Mouse (Mus musculus) forebrain, embryonic 15.5 days (tissue): ENCODE data around the gene Cdk14. TPM values are rescaled to one million over a fixed set of nuclear protein-coding genes. Genes with fewer than 3 reads are reported as not detected.

Source experiments
- ATAC-seq: fragments of 200-750 bp; cut with Nextera tagmentation; replicated peaks from 2 replicates; pipeline ENCODE4 v1.8.0; 2017; ENCODE audit warnings: mild to moderate bottlenecking, moderate TSS enrichment, moderate library complexity
- H3K27ac ChIP-seq: fragments of 300-500 bp; sonication (generic); replicated peaks from 2 replicates; pipeline ENCODE4 v1.5.1; 2015; ENCODE audit warnings: mild to moderate bottlenecking, inconsistent platforms
- H3K27me3 ChIP-seq: fragments of 300-500 bp; sonication (generic); 2 replicates; pipeline ENCODE4 v1.6.1; 2015; ENCODE audit warnings: inconsistent platforms
- H3K36me3 ChIP-seq: fragments of 300-500 bp; sonication (generic); 2 replicates; pipeline ENCODE4 v1.6.1; 2015; ENCODE audit warnings: mild to moderate bottlenecking, inconsistent platforms
- H3K4me1 ChIP-seq: fragments of 300-500 bp; sonication (generic); 2 replicates; pipeline ENCODE4 v1.6.1; 2015; ENCODE audit warnings: inconsistent platforms
- H3K4me2 ChIP-seq: fragments of 300-500 bp; sonication (generic); replicated peaks from 2 replicates; pipeline ENCODE4 v1.6.1; 2015; ENCODE audit warnings: mild to moderate bottlenecking, inconsistent platforms
- H3K4me3 ChIP-seq: fragments of 300-500 bp; sonication (generic); 2 replicates; pipeline ENCODE4 v1.5.1; 2015; ENCODE audit warnings: mild to moderate bottlenecking, inconsistent platforms
- H3K9ac ChIP-seq: fragments of 300-500 bp; sonication (generic); replicated peaks from 2 replicates; pipeline ENCODE4 v1.6.1; 2015; ENCODE audit warnings: mild to moderate bottlenecking, inconsistent platforms
- H3K9me3 ChIP-seq: fragments of 300-500 bp; sonication (generic); 2 replicates; pipeline ENCODE4 v1.6.1; 2016; ENCODE audit warnings: inconsistent platforms
- WGBS: fragments of 180-500 bp; shearing (Covaris S2); methylation state at CpG from one replicate; pipeline ENCODE4 v1.1.7; 2015; ENCODE audit warnings: mixed read lengths; 5-methylcytosine and 5-hydroxymethylcytosine counted together
- microRNA-seq: library from miRNA; unstranded; fragments of <30 nt; microRNA quantifications from one replicate; pipeline ENCODE4, GENCODE M21; 2016
- polyA plus RNA-seq: library from polyadenylated mRNA; unstranded; fragments of >200 nt; fragmentation: Nextera tagmentation; extraction: Ambion mirVana; gene quantifications from 2 replicates; pipeline ENCODE4 v1.2.1, GENCODE M21; 2015

The Cdk14 gene
- polyA plus RNA-seq, 1 experiment from 2014 or later: 34.4 TPM

- Histone ChIP-seq H3K4me3 (peak overlapping the region; percentile 82), H3K36me3 (no peaks in the 10 kb centered on the region), H3K4me2 (peak overlapping the region; percentile 96), H3K27ac (peak overlapping the region; percentile 94), H3K4me1 (peaks cover 33% of the 10 kb centered on the region), H3K9ac (peak overlapping the region; percentile 81), H3K9me3 (no peaks in the 10 kb centered on the region), H3K27me3 (no peaks in the 10 kb centered on the region)
- ATAC-seq: no peak; the same call in 1 of the 2 replicates
- WGBS: under 1% methylated on average over 23 of the region's 23 CpGs
Measured at GRCm38 (mm10) chr5:4758331-4759080, 661.6 kb downstream of the Cdk14 start.

- WGBS: 0% methylated on average over 25 of the region's 33 CpGs
- peak; percentile 95 for ATAC-seq
Measured at GRCm38 (mm10) chr5:4757902-4758301, 662.2 kb downstream of the Cdk14 start, which contains the start of gene Fzd1. TSS of gene Fzd1 (minus strand) at chr5:4758035.

GRCm38 (mm10) chr5:4756871-4757711 lies 663.0 kb downstream of the Cdk14 start:
- Histone ChIP-seq H3K27me3 (no peaks in the 10 kb centered on the region), H3K9me3 (no peaks in the 10 kb centered on the region), H3K27ac (peak overlapping the region; percentile 94), H3K36me3 (no peaks in the 10 kb centered on the region), H3K9ac (peak overlapping the region; percentile 81), H3K4me1 (peaks cover 33% of the 10 kb centered on the region), H3K4me3 (peak overlapping the region; percentile 82), H3K4me2 (peak overlapping the region; percentile 96)
- WGBS: under 1% methylated on average over 80 of the region's 80 CpGs
- ATAC-seq: peak; percentile 53

More at GRCm38 (mm10) chr5:4757902-4758301, 662.2 kb downstream of the Cdk14 start, which contains the start of gene Fzd1:
- Histone ChIP-seq H3K9me3 (no peaks in the 10 kb centered on the region), H3K4me1 (peaks cover 33% of the 10 kb centered on the region), H3K4me2 (peak within 1 kb of the TSS; percentile 96), H3K27me3 (no peaks in the 10 kb centered on the region), H3K27ac (peak within 1 kb of the TSS; percentile 94), H3K36me3 (no peaks in the 10 kb centered on the region), H3K9ac (peak within 1 kb of the TSS; percentile 81), H3K4me3 (peak within 1 kb of the TSS; percentile 82)

GRCm38 (mm10) chr5:4756001-4756681 lies 664.0 kb downstream of the Cdk14 start:
- Histone ChIP-seq H3K4me2 (peak overlapping the region; percentile 96), H3K9ac (peak overlapping the region; percentile 81), H3K36me3 (no peaks in the 10 kb centered on the region), H3K9me3 (no peaks in the 10 kb centered on the region), H3K27ac (peak overlapping the region; percentile 94), H3K27me3 (no peaks in the 10 kb centered on the region), H3K4me3 (peak overlapping the region; percentile 82), H3K4me1 (peaks cover 33% of the 10 kb centered on the region)
- peak; percentile 11 for ATAC-seq
- WGBS: 3% methylated on average over 43 of the region's 43 CpGs

- H3K27ac ChIP-seq: no peak overlapping the region
- no peaks in the 10 kb centered on the region for H3K36me3 ChIP-seq
- H3K4me1 ChIP-seq: peaks cover 33% of the 10 kb centered on the region
- ATAC-seq: no peak
- H3K4me2 ChIP-seq: peak overlapping the region; percentile 96
- H3K27me3 ChIP-seq: no peaks in the 10 kb centered on the region
- 24% methylated on average over 11 of the region's 11 CpGs for WGBS
- peak overlapping the region; percentile 82 for H3K4me3 ChIP-seq
- H3K9me3 ChIP-seq: no peaks in the 10 kb centered on the region
- H3K9ac ChIP-seq: peak overlapping the region; percentile 81
Measured at GRCm38 (mm10) chr5:4755326-4755725, 664.8 kb downstream of the Cdk14 start.

GRCm38 (mm10) chr5:4754701-4755281 lies 665.3 kb downstream of the Cdk14 start:
- Histone ChIP-seq H3K4me2 (peak overlapping the region; percentile 96), H3K9me3 (no peaks in the 10 kb centered on the region), H3K4me3 (peak overlapping the region; percentile 82), H3K9ac (peak overlapping the region; percentile 81), H3K36me3 (no peaks in the 10 kb centered on the region), H3K4me1 (peaks cover 33% of the 10 kb centered on the region), H3K27me3 (no peaks in the 10 kb centered on the region), H3K27ac (no peak overlapping the region)
- no peak for ATAC-seq
- WGBS: 25% methylated on average over 9 of the region's 9 CpGs

Small RNA genes lying within 50 kb of the gene (microRNA-seq; reads per million reads assigned to microRNA genes)
- gene Gm25037: not detected
- not detected for gene Gm44483

Other genes with a start within 250 kb of the Cdk14 start
- not detected in 2 replicates for gene 1700015F17Rik, start 58.8 kb upstream of the Cdk14 start, polyA plus RNA-seq
- 18.2 and 19.8 TPM in 2 replicates for gene Cldn12, start 94.6 kb upstream of the Cdk14 start, polyA plus RNA-seq
- gene Gtpbp10, start 139.2 kb upstream of the Cdk14 start, polyA plus RNA-seq: 23.7 and 27.9 TPM in 2 replicates
- gene Gm8773, start 153.5 kb upstream of the Cdk14 start, polyA plus RNA-seq: 9.8 TPM in 2 replicates
- gene Cfap69, start 243.9 kb upstream of the Cdk14 start, polyA plus RNA-seq: 6.7 and 8.2 TPM in 2 replicates